ENCODE assay signal across 14 mouse cellular contexts in the genomic region with DNA sequence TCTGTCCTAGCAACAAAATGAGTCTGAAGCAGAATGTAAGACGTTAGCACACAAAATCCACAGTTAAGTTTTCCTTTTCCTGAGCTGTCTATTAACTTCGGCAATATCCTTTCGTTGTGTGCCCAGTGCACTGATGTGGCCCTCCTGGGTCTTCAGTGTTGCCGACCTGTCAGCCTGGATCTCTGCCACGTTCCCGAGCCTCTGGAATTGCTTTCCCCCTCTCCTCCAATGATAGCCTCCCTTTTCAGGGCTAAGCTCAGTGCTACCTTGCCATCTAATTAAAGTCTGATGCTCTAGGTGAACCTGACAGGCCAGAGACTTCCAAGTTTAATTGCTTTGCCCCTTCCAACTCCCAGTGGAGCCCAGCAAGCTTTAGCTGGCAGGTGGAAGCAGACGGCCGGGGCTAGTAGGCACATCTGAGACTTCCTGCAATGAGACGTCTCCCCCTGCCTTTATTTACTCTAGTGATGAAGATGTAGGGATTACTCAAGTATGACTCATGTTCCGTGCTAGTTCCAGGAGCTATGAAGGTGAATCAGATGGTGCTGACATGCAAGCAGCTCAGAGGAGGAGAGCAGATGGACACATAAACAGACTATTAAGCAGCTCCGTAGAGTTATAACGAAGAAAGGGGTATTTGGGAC.
DNase-seq lines count a peak whose midpoint lies in the region; ATAC-seq and TF ChIP-seq lines count a peak whose summit lies in the region.
"Had no signal": no experiment of that assay in that cellular context is flagged by ENCODE, and none has a peak within 500 bp of the region (broad histone marks: within the 10 kb centered on the region; RNA-seq: fewer than 3 reads in every experiment).

No protein-coding gene starts in this region.

- H3K4me3 ChIP-seq in cerebellum, adult 2 months (replicated peaks; ENCODE audit: insufficient read depth, low read depth, low read length), result no peak overlapping the region
- no peak overlapping the region for H3K4me3 ChIP-seq in heart, embryonic 13.5 days
- H3K4me3 ChIP-seq in liver, embryonic 11.5 days (ENCODE audit: low read depth, low read length), result no peak overlapping the region
- H3K4me3 ChIP-seq: megakaryocyte, embryonic 14.5 days; neural tube, embryonic 12.5 days had no signal

- no peak for ATAC-seq in heart, embryonic 13.5 days (ENCODE audit: extremely low read depth, insufficient number of reproducible peaks, low FRiP score, low TSS enrichment)
- ATAC-seq in liver, embryonic 11.5 days (replicated peaks; ENCODE audit: low FRiP score), result no peak
- ATAC-seq: forebrain, postnatal 0 days; liver, postnatal 0 days had no signal

- DNase-seq in cerebellum, adult 2 months, result peak in 1 of 2 experiments; percentile 82
- no peak for DNase-seq in cerebellum, adult 11 months
- DNase-seq in layer of hippocampus, adult 11-12 months (ENCODE audit: low spot score), result peak; percentile 12
- DNase-seq in layer of hippocampus, adult 9-10 months (ENCODE audit: low spot score), result no peak
- DNase-seq in MN1 (ENCODE audit: low spot score), result peak; percentile 30
- DNase-seq in embryo, embryonic 10.5 days (ENCODE audit: low spot score), result no peak
- DNase-seq in liver, embryonic 11.5 days (ENCODE audit: low spot score), result no peak
- DNase-seq: forebrain, postnatal 0 days; kidney, postnatal 25 days; liver, postnatal 0 days; thymus, postnatal 36 days had no signal

- H3K9me3 ChIP-seq in heart, embryonic 13.5 days, result no peaks in the 10 kb centered on the region
- no peaks in the 10 kb centered on the region for H3K9me3 ChIP-seq in liver, embryonic 11.5 days (ENCODE audit: control insufficient read depth, low read length)
- H3K9me3 ChIP-seq: megakaryocyte, embryonic 14.5 days; neural tube, embryonic 12.5 days had no signal

- no peaks in the 10 kb centered on the region for H3K36me3 ChIP-seq in heart, embryonic 13.5 days
- no peaks in the 10 kb centered on the region for H3K36me3 ChIP-seq in liver, embryonic 11.5 days (ENCODE audit: control insufficient read depth, insufficient read depth, low read length)
- H3K36me3 ChIP-seq: neural tube, embryonic 12.5 days had no signal

- TF ChIP-seq POLR2A in cerebellum, adult 2 months (IDR thresholded peaks at IDR 0.05; ENCODE audit: borderline replicate concordance, insufficient read depth, low read length), result no peak

- peaks cover 17% of the 10 kb centered on the region; the same call in 1 of the 2 replicates for H3K4me1 ChIP-seq in cerebellum, adult 2 months (ENCODE audit: control insufficient read depth, insufficient read depth, low read length)
- H3K4me1 ChIP-seq in heart, embryonic 13.5 days, result peaks cover 48% of the 10 kb centered on the region
- peaks cover 4% of the 10 kb centered on the region for H3K4me1 ChIP-seq in liver, embryonic 11.5 days (replicated peaks; ENCODE audit: control insufficient read depth, insufficient read depth, low read length)

- H3K4me2 ChIP-seq in heart, embryonic 13.5 days, result no peak overlapping the region
- no peak overlapping the region for H3K4me2 ChIP-seq in liver, embryonic 11.5 days
- H3K4me2 ChIP-seq: neural tube, embryonic 12.5 days had no signal

- H3K27ac ChIP-seq in cerebellum, adult 2 months (ENCODE audit: insufficient read depth, low read length), result peak overlapping the region; percentile 35; the same call in 1 of the 2 replicates
- H3K27ac ChIP-seq in heart, embryonic 13.5 days (replicated peaks), result peak overlapping the region; percentile 78
- H3K27ac ChIP-seq in liver, embryonic 11.5 days (ENCODE audit: low read depth, low read length), result no peak overlapping the region
- H3K27ac ChIP-seq: neural tube, embryonic 12.5 days had no signal

- H3K27me3 ChIP-seq in cerebellum, adult 2 months (ENCODE audit: control insufficient read depth, insufficient read depth, low read length), result no peaks in the 10 kb centered on the region
- no peaks in the 10 kb centered on the region for H3K27me3 ChIP-seq in heart, embryonic 13.5 days (replicated peaks)
- no peaks in the 10 kb centered on the region for H3K27me3 ChIP-seq in liver, embryonic 11.5 days (replicated peaks; ENCODE audit: control insufficient read depth, insufficient read depth, low read length)
- H3K27me3 ChIP-seq: neural tube, embryonic 12.5 days had no signal

- no peak for TF ChIP-seq CTCF in cerebellum, adult 2 months (IDR thresholded peaks at IDR 0.05; ENCODE audit: borderline replicate concordance, insufficient read depth, low read depth, low read length)

- no peak overlapping the region for H3K9ac ChIP-seq in heart, embryonic 13.5 days
- H3K9ac ChIP-seq in liver, embryonic 11.5 days (ENCODE audit: low read depth, low read length), result no peak overlapping the region
- H3K9ac ChIP-seq: forebrain, postnatal 0 days; liver, postnatal 0 days; neural tube, embryonic 12.5 days had no signal

- 28% methylated on average over 12 of the region's 12 CpGs for WGBS in cerebellum, adult 2 months
- WGBS in heart, embryonic 13.5 days, result 54% methylated on average over 12 of the region's 12 CpGs
- 73% methylated on average over 12 of the region's 12 CpGs for WGBS in liver, embryonic 11.5 days

Comparison
In these comparisons a context has a peak if more than half of its experiments do, and no peak if none do; other contexts are left out.
1. DNase-seq: peak in layer of hippocampus, adult 11-12 months (single experiment) and MN1 (single experiment); none in cerebellum, adult 11 months (single experiment), layer of hippocampus, adult 9-10 months (single experiment), embryo, embryonic 10.5 days (single experiment) and liver, embryonic 11.5 days (single experiment).